Mouse (Mus musculus): ENCODE measurements around the gene Slc16a1.

Gene Slc16a1

DNA sequence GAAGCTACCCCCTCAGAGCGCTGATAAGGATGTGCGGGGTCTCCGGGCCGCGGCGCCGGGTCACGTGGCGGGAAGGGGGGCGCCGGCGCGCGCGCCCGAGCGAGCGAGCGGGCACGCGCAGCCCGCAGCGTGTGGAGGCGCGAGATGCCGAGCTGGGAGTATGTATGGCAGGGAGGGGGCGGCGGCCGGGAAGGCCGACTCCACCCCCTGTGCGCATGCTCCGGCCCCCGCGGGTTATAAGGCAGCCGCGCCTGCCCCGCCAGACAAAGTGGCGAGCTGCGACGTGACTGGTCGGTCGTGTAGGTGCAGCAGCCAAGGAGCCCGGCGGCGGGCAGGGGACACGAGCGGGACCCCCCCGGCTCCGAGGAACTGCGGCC lies at the start of gene Slc16a1:
TSS of gene Slc16a1 (plus strand) at position 266 of the 377 bp plus-strand sequence.
- peak; percentile 96 for DNase-seq

DNA sequence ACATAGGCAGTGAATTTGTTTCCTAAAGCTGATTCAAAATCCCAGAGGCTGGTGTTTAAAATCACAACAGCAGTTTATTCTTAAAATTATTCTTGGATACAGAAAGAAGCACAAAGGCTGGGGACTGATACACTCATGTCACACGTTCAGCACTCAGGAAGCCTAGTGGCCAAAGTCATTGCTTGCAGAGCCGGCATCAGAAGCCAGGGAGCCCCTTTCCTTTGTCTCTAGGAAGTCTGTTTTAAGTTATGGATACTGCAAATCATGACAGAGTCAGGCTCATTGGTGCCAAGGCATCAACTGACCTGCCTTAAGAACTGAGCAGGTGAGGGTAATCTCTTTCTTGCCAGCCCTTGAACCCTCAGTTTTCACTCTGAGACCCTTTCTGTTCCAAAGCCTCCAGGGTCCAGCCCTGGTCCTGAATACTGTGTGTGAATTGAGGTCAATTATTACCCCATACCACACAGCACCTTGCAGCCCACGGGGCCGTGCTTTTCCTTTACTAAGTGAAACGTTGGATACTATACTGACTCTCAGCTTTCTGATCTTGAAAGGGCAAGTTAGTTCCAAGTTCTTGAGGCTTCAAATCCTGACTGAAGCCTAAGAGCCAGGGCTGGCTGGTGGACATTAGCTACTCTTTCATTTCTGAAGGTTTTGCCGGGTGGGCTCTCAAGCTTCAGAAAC lies 41.9 kb upstream of the Slc16a1 start:
- no peak for DNase-seq

DNA sequence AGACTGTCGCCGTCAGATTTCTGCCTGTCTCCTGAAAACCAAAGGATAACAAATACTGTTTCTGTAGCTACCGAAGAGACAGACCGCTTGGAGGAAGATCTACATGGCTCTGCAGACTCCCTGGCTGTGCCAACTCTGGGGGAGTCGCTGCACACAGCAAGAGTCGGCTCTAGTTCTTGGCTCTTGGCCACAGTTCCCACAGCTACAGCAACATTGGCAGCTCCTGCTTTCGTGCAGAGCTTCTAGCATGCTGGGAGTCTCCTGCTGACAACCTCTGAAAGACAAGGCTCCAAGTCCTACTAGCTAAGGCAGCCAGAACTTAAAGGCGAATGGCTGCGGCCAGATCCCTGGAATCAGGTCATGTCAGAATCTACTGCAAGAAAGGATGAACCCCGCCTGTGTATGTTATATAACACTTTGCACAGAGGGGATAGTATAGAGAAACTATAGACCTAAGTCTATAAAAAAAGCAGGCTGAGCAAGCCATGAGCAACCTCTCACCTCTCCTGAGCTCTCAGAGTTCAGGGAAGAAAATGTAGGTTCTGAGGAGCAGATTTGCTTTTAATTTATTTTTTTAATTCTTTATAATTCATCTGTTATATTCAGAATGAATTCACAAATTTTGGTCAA lies 41.2 kb upstream of the Slc16a1 start:
- no peak for DNase-seq

DNA sequence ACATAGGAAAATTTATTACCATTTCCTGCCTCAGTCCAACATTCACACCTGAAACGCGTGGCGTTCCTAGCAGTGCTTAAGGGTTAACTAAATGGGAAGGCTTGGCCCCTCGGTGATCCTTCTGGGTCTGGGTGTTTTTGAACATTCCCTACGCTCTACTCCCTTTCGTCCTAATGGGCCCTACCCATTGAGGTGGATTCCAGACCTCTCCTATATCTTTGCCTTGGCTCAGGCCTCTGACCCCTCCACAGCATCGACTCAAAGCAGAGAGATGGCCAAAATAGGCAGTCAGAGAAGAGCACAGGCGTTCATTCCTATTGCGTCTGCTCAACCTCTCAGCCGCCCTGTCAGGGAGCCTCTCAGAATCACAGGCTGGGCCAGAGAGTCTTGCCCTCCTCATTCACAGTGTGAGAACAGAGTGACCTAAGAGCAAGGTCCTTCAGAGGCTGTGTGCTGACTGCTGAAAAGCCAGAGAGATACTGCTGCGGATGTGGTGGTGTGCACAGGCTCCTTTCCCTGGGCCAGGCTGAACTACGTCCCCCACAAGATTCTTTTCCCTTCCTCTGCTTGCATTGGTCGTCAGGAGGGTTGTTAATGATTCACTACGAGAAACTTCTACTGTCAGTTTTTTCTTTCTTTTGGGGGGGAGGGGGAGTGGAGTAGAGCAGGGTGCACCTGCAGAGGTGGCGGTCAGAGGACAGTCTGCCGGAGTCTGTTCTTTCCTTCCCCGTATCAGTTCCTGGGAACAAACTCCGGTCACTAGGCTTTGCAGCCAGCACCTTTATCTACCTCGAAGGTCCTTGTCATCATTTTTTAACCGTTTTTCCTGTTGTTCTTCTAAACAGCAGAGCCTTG lies 38.9 kb upstream of the Slc16a1 start:
- no peak for DNase-seq

DNA sequence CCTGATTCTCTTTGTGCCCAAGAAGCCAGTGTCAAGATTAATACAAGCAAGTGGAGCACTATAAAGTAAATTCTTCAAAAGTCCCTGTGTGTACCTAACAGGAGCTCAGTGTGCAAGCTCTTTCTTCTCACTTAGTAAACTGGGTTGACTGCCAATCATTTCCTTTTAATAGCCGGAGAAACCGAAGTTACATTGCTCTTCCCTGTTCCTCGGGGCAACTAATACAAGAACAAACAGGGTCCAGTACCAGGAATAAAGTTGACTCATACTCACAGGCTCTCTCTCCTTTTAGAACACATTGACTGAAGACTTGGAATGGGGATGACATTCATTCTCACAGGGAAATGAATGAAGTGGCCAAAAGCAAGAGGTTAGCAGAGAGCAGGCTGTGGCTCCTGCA lies 37.8 kb upstream of the Slc16a1 start:
- DNase-seq, result no peak

DNA sequence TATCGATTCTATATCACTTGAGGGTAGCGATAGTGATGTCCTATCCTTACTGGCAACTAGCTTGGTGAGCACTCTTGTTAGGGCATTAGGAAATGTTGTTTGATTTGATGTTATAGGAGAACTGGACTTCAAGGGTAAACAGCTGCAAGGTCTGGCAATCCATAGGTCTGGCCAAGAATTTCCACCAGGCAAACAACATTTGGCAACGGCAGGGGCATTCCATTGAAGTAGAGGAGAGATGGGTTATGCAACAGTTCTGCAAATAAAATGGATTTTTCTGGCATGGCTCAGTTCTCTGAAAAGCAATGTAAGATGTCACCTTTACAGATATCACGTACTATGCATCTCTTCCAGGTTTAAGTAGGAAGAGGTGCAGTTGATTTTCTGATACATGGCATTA lies 36.8 kb upstream of the Slc16a1 start:
- DNase-seq, result no peak

DNA sequence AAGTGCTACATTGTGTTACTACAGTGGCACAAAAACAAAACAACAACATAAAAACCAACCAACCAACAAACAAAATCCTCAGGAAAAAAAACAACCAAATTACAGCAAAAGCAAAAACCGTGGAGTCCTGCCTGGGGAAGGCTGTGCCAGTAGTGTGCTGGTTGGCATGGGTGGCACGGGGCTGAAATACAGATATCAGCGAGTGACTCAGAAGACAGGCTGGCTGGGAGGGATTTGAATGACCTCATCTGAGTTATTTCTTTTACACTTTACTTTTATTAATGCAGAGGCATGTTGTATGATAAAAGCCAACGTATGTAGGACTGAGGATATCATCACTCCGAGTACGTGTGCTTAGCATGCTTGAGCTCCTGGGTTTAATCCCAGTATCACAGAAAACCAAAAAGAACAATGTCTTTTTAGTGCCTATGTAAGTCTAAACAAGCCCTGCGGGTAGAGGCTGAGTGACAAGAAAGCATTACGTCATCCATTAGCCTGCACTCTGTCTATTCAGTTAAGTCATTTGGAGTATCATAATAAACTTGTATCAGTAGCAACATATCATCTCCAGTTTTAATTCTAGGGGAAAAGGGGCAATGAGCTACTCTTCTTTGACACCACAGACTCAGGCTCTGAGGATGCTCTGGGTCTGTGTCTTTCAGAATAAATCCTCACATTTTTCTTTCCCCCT lies 28.6 kb upstream of the Slc16a1 start:
- no peak for DNase-seq

DNA sequence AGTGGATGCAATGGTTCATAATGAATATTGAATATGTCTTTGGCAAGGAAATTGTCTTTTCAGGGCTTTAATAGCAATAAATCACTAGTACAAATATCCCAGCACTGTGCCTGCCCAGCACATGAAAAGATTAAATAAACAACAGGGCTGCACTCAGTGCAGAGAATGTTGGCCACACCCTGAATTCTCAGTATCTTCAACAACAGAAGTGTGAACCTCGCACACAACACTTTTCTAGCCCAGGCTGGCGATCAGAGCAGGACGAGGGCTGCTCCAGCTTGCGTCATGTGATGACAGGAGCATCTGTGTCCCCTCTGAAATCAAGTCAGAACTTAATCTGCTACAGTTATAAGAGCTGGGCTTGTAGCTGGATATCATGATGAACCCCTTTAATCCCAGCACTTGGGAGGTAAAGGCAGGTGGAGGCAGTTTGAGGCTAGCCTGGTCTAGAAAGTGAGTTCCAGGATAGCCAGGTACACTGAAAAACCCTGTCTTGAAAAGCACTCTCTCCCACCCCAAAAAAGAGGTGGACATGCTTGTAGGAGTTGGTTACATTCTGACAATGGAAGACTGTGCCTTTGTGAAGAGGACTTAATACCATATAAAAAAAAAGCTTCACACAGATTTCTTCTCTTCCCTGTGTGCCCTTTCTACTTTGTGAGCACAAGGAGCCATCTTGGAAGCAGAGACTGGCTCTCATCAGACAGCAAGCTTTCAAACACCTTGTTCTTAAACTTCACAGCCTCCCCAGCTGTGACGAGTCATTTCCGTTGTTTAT lies 27.8 kb upstream of the Slc16a1 start:
- DNase-seq, result no peak

DNA sequence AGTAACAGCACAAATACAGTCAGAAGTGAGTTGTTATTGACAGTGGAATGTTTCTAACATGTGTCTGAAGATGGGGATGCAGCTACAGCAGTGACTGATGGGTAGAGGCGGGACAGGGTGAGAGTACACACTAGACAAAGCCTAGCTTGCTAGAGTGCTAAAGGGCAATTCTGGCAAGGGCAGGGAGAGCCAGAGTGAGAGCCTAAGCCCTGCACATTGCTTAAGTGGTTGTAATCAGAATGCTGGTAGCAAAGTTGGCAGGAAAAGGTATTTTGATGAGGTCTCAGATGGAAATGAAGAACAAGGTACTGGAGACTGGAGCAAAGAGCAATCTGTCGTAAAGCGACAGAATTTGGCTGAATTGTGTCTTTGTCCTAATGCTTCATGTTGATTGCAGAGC lies 26.5 kb upstream of the Slc16a1 start:
- DNase-seq, result no peak

DNA sequence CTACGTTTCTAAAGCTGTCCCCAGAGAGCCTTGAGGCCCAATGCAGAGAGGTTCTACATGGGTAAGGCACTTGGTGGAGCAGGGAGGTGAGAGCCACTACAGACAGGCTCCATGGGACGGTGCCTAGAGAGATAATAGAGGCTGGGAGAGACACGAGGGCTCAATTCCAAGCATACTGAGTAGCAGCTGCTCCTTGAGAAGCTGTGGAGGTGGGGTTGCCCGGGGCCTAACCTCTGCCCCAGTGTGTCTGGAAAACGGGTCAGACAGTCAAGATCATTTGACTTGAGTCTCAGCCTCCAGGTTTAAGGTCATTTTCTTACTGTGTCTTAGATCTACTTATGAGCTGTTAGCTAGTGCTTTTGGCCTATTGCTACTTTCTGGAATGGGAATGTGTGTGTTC lies 25.4 kb upstream of the Slc16a1 start:
- DNase-seq, result no peak

DNA sequence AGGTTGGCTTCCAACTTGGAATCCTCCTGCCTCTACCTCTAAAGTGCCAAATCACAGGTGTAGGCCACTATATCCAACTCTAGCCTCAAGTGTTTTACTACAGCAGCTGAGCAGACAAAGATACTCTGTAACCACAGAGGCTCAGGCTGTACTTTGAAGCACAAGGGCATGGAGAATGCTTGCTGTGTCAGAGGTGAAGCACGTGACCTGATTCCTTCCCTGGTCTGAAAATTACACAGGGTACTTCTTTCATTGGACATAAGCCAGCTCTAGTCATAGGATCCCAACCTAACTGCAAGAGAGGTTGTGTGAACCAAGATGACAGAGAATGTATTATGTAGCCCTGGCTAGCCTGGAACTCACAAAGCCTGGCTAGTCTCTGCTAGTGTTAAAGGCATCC lies 24.4 kb upstream of the Slc16a1 start:
- no peak for DNase-seq

DNA sequence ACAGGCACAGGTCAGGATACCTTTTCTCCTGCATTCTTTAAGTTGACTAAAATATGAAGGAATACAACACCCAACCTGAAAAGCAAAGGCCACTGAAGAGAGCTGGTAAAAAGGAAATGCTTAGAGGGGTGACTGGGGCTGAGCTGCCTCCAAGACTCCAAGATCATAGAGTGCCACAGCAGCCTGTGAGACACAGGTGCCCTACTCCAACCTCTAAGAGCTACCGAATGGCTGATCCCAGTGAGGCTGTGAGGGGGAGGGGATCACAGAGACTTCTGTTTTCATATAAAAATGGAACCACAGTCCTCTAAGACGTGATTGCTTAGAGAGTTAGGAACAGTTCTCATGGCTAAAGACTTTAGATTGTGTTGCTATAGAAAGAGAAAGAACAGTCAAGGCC lies 23.3 kb upstream of the Slc16a1 start:
- no peak for DNase-seq

DNA sequence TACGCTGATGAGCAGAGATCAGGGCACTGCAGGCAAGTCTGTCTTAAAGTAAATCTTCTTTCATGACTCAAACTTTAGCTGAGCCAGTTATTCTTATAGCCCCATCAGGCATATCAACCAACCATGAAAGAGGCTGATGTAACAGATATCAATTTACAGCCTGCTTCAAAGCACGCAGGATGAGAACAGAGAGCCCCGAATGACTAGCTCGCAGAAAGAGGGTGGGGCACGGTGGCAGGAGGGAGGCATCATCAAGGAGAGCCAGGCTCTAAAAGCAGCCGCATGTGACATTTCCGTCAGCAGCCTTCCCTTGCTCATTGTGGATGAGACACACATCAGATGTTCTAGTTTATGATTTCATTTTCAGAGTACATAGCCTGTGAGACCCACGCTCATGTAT lies 22.3 kb upstream of the Slc16a1 start:
- DNase-seq, result no peak

DNA sequence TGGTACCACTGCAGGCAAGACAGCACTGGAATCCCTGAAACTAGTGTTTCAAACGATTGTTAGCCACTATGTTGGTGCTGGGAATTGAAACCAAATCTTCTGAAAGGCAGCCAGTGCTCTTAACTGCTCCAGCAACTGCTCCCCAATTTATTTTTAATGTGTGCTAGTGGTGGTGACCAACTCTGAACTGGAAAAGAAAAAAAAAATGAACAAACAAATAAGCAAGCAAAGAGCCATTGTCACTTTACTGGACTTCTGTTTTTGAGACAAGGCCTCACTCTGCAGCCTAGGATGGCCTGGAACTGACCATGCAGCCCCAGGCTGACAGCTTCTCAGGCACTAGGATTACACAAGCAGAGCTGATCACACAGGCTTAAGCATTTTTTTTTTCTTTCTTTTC lies 16.6 kb upstream of the Slc16a1 start:
- DNase-seq, result no peak

DNA sequence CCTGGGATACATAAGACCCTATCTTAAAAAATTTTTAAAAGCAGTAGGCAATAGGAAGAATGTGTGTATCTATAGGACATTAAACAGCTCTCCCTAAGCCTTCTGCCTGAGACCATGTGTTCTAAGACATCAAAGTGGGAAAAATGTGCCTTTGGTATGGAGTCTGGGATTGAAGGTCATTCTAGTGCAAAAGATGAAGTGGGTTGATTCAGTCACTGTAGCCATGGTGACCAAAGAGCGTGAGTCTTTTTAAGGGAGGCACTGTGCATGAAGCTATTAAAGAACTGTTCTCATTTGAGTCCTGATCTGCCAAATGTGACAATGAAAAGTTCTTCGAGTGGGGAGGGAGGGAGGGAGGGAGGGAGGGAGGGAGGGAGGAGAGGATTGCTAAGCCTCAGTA lies 8.7 kb upstream of the Slc16a1 start:
- DNase-seq, result no peak

DNA sequence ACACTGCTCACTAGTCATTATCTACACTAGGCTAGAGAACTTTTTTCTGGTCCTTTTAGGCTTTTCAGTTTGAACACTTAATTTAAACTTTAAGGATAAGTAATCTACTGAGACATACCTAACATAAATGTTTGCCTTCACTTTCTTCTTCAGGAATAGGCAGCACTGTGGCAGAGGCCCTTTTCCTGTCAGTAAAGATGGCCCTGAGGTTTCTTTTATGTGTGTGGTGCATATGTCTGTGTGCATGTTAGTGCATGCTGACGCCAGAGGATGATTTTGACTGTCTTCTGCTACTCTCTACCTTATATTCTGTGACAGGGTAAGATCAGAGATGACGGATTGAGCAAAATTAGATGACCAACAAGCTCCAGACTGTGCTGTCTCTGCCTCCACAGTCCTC lies 7.5 kb upstream of the Slc16a1 start:
- DNase-seq, result no peak

DNA sequence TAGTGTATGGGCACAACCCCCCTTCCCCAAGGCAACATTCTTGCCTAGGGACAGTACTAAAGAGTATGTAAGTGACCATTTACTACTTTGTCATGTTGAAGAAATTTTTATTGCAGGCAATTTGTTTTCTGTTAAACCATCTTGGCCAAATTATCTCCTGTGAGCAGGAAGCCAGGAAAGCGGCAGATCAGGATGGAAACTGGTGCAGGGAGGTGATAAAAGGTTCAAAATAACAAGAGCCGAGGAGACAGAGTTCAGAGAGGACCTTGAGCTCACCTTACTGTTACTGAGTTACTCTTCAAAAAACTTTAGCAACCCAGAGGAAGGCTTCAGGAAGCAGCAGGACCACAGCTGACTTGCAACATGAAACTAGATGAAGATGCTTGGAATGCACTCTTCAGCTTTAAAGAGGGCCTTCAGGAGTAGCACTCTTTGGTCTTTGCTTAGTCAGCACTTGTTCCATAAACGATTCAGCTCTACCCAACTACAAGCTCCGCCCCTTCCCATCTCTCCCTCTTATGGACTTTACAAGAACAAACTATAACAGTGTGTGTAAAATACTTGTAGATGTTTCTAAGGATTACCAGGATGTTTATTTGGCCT lies 5.8 kb upstream of the Slc16a1 start:
- DNase-seq, result no peak

DNA sequence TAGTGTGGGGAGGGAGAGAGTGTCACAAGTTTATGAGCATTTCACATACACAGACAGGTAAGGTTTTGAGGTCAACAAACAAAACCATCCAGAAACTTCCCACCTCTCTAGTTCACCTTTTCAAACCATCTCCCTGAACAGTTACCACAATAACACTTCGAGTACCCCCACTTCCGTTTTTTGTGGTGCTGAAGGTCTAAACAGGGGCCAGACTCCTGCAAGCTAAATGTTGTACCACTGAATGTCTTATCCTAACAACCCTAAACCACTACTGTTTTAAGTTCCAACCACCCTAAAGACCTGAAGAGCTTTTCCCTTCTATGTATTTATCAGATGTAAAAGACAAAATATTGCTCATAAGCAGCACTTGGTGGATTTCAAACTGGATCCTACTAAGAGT lies 2.0 kb upstream of the Slc16a1 start:
- no peak for DNase-seq

DNA sequence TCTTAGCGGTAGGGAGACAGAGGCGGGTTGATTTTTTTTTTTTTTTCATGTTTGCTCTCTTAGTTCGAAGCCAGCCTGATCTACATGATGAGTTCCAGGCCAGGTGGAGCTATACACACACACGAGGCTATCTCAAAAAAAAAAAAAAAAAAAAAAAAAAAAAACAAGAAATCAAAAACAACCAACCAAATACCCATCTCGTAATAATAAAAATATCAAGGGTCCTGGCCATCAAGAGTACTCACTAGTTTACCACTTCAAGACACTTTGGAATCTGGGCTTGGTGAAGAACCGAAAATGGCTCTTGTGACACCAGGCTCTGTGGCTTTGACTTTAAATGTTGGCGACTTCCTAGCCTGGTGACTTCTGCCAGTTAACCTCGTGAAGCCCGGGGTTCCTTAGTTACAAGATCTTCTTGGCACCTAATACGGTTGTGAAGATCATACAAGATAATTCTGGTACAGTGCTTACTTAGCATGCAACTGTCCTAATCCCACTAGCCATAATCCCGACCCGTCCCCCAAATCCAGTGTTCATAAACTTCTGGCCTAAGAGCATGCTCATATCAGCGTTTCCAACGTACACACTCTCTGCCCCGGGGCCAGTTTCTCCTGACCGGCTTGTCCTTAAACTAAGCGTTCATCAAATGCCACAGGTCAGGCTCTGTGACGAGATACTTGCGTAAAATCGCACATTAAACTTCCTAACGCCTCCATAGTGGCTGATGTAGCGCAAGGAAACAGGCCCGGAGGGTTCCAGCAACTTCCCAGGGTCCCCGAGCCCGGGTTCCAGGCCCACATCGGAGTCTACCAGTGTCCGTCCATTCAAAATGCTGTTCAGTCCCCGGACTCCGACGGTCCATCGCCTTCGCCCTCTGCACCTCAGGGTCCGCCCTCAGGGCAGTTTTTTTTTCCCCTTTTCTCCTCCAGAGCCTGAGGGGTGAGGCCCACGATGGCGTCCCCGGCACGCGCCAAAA lies 753 bp upstream of the Slc16a1 start:
- DNase-seq, result peak; percentile 58

DNA sequence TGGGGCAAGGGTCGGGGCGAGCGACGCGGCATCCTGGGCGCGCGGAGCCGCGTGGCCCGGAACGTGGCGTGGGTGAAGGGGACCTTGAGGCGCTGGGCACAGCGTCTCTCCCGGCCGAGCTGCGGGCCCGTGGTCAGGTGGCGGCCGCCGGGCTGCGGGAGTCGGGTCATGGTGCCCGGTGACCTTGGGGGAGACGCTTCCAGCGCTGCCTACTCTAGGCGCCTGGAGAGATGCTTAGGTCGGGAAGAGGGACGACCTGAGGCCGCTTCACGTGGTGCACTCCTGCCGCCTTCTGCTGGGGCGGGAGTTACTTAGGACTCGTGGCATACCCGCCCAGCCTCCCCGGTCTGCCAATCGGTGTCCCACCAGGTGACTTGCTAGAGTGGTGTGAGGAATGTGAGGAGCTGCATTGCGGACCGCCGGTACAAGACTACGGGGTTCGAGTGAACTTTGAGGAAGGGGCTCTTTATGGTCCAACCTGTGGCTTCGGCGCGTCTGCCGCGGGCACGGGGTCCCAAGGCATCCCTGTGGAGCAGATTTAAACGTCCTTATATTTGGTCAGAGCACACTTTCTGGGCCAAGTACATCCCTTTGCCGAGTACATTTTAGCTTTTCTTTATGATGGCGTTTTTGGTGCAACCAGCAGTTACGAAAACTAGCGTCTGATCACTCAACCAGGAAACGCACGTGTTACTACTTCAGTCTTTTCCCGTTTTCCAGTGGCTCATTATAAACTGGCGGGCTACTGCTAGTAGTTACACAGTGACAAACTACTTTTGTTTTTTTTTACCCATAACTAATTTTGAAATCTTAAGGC lies 672 bp downstream of the Slc16a1 start:
- peak; percentile 74 for DNase-seq
